Mouse (Mus musculus): ENCODE measurements around the gene 2310022B05Rik. TPM values are rescaled to one million over a fixed set of nuclear protein-coding genes. Genes with fewer than 3 reads are reported as not detected.

2310022B05Rik gene
- polyA plus RNA-seq, 1 experiment from 2014 or later, result 36.6 TPM

DNA sequence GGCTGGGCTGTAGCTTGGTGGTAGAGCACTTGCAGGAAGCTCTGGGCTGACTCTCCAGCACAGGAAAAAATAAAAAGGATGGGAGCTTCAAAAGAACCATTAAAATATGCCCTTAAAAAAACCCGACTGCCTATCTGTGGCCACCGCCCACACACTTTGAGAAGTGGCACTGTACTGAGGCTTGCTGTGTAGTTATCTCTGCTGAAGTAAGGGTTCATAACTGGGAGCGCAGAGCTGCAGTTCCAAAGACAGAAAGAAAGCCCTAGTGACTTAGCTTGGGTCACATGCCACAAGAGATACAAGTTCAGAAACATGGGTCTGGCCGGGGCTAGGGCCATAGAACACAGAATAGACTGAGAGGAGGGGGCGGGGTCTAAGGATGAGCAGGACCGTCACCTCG is 5.2 kb downstream of the 2310022B05Rik start:
- Histone ChIP-seq H3K4me1 (peaks cover 68% of the 10 kb centered on the region), H3K4me2 (no peak overlapping the region), H3K36me3 (peaks cover 10% of the 10 kb centered on the region; the same call in 1 of the 2 replicates), H3K27me3 (no peaks in the 10 kb centered on the region), H3K4me3 (no peak overlapping the region), H3K27ac (peak overlapping the region; percentile 34; the same call in 1 of the 2 replicates), H3K9ac (no peak overlapping the region), H3K9me3 (no peaks in the 10 kb centered on the region)
- no peak for ATAC-seq (ENCODE audit: insufficient number of reproducible peaks, low FRiP score, low TSS enrichment, low read depth)
- 80% methylated on average over 7 of the region's 7 CpGs for WGBS

DNA sequence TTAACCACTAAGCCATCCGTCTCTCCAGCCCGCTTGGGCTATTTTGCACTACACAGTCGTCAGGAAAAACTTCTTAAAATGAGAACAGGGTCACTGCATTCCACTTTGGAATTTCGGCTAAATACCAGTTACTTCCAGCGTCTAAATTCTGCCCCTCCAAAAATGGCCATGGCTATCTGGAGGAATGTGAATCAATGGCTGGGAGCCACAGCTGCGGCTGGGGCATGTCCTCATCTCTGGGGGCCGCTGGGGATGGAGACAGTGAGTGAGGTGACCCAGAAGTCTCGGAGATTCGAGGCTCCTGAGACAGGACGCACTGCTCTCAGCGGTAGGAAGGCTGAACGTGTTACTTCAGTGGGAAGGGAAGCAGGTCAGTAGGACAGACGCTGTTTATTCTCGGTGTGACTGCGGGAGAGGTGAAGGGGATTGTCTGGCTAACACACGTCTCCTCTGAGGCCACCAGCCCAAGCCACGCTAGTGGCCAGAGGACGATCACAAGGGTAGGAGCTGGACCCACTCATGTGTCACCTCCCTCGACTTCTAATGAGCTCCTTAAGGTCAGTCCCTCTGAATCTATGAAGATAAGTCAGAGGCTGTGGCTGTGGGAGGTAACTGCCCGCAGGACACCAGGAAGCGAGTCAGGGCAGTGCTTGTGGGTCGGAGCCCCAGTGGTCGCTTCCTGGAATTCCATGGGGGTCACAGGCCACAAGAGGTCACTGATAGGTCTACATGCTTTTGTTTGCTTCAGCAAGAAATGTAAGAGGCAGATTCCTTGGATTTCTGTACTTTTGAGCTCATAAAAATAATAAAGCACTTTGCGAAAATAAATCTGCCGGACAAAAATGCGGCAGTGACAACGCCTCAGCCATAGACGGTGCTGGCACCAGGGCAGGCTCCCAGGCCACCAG is 9.3 kb downstream of the 2310022B05Rik start:
- Histone ChIP-seq H3K4me1 (peaks cover 54% of the 10 kb centered on the region), H3K36me3 (peaks cover 23% of the 10 kb centered on the region; the same call in 1 of the 2 replicates), H3K4me2 (no peak overlapping the region), H3K9me3 (no peaks in the 10 kb centered on the region), H3K9ac (no peak overlapping the region), H3K4me3 (no peak overlapping the region), H3K27me3 (no peaks in the 10 kb centered on the region), H3K27ac (peak overlapping the region; percentile 76)
- WGBS, result 59% methylated on average over 28 of the region's 28 CpGs
- ATAC-seq (ENCODE audit: insufficient number of reproducible peaks, low FRiP score, low TSS enrichment, low read depth), result no peak

DNA sequence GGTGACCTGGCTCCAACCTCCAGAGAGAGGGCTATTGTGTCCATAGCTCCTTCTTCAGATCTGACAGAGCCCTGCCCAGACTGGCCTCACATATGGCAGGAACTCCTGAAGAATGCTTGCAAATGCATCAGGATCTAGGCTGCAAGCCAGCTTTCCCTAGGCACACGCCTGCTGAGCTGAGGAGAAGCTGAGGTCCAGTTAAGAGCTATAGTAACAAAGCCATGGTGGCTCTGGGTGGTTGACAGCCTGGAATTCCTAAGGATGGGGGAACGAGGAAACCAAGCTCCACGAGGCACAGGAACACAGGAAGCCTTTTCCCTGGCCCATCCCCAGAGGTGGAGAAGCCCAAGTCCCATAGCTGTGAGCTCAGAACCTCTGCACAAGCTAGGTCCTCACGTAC is 10.6 kb downstream of the 2310022B05Rik start:
- 0 out of 2 replicates have a peak, but pooled peaks have one; percentile 32 for ATAC-seq (ENCODE audit: insufficient number of reproducible peaks, low FRiP score, low TSS enrichment, low read depth)
- no peak overlapping the region for H3K9ac ChIP-seq
- peak overlapping the region; percentile 76 for H3K27ac ChIP-seq

DNA sequence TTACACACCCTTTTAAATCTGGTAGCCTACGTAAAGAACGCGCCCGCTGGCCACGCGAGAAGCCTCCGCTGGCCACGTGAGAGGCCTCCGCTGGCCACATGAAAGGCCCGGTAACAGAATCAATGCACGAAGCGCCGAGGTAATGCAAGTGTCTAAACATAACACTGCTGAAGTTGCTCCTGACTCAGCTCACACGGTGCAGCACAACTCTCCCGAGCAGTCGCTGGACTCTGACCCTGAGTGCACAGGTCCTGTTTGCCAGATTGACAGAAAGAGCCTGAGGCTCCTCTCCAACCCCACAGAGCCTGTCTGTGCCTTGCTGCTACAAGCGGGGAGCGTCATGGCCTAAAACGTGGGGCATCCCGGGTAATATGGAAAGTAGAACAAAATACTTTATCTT is 11.4 kb downstream of the 2310022B05Rik start:
- Histone ChIP-seq H3K27me3 (no peaks in the 10 kb centered on the region), H3K4me1 (peaks cover 50% of the 10 kb centered on the region), H3K9me3 (no peaks in the 10 kb centered on the region), H3K9ac (no peak overlapping the region), H3K4me3 (no peak overlapping the region), H3K36me3 (peaks cover 26% of the 10 kb centered on the region), H3K4me2 (no peak overlapping the region), H3K27ac (no peak overlapping the region)
- no peak for ATAC-seq (ENCODE audit: insufficient number of reproducible peaks, low FRiP score, low TSS enrichment, low read depth)
- 86% methylated on average over 20 of the region's 20 CpGs for WGBS

More for the DNA sequence above, 10.6 kb downstream of the 2310022B05Rik start:
- Histone ChIP-seq H3K36me3 (peaks cover 26% of the 10 kb centered on the region), H3K4me1 (peaks cover 50% of the 10 kb centered on the region), H3K27me3 (no peaks in the 10 kb centered on the region), H3K9me3 (no peaks in the 10 kb centered on the region), H3K4me3 (no peak overlapping the region), H3K4me2 (no peak overlapping the region)
- WGBS, result 14% methylated on average over 4 of the region's 4 CpGs

DNA sequence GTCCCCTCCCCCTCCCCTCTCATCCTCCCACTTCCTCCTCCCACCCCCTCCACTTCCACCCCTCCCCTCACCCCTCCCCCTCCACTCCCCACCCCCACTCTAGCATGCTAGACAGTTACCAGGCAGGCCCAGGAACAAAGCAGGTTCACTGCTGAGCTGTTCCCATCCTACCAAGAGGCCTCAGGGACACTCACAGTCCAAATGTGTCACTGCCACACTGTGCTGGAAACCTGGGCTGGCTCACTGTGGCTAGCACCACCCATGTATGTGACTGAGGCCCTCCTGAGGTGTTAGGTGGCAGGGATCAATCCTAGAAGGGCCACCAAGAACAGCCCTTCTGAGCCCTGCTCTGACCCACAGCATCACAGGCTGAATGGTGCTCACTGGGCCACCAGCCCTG is 14.9 kb downstream of the 2310022B05Rik start:
- H3K4me2 ChIP-seq, result no peak overlapping the region
- ATAC-seq (ENCODE audit: insufficient number of reproducible peaks, low FRiP score, low TSS enrichment, low read depth), result no peak
- H3K4me1 ChIP-seq, result peaks cover 46% of the 10 kb centered on the region
- H3K27me3 ChIP-seq, result no peaks in the 10 kb centered on the region
- H3K27ac ChIP-seq, result no peak overlapping the region
- no peak overlapping the region for H3K4me3 ChIP-seq
- H3K9me3 ChIP-seq, result no peaks in the 10 kb centered on the region
- no peak overlapping the region for H3K9ac ChIP-seq
- H3K36me3 ChIP-seq, result peaks cover 19% of the 10 kb centered on the region

DNA sequence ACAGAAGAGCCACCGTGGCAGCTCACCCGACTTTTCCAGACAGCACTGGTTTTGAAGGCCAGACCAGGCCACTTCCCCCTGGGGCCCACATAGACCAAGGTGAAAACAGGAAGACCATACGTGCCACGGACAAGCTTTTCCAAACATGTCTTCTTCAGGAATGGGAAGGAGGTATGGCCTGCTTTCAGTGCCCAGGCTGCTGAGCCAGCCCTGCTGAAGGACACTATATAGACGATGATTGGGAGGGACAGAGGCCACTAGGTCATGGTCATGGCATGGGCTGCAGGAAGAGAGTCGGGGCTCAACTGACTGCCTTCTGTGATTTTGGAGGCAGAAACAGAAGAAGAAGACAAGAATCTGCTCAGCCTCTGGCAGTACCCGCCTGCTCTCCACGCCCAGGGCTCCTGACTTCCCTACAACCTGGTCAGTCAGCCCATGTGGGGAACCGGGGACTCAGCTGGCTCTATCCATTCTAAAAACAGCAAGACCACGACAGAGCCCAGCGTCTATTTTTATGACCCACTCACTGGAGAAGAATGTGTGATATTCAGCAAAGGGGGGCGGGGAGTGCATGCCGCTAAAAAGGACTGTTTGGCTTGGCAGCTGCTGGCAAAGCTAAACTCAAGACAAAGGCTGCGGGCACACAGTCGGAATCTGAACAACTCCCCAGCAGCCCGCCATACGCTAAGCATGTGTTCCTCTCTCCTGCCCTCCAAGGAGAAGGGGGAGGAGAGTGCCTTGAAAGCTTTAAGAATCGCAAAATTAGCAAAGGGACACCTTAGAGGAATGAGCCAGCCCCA is 19.4 kb downstream of the 2310022B05Rik start:
- Histone ChIP-seq H3K27ac (peak overlapping the region; percentile 87), H3K9ac (no peak overlapping the region), H3K4me1 (peaks cover 34% of the 10 kb centered on the region), H3K36me3 (peaks cover 31% of the 10 kb centered on the region), H3K27me3 (no peaks in the 10 kb centered on the region), H3K4me2 (peak overlapping the region; percentile 29), H3K4me3 (no peak overlapping the region), H3K9me3 (no peaks in the 10 kb centered on the region)
- 24% methylated on average over 18 of the region's 18 CpGs for WGBS
- peak; percentile 83 for ATAC-seq (ENCODE audit: insufficient number of reproducible peaks, low FRiP score, low TSS enrichment, low read depth)

DNA sequence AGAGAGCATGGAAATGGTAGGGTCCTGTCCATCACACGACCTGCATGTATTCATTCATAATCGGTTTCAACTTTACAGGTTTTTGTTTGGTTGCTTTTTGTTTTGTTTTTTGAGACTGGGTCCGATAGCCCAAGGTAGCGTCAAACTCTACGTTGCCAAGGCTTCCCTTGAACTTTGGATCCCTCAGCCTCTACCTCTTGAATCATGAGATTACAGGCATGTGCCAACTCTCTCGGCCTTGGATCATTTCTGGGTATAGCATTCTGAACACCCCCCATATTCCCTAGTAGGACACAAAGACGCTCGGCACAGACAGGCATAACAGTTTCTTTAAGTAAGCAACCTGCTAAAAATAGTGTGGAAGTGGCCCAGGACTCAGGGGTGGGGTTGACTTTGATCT is 21.6 kb downstream of the 2310022B05Rik start:
- 96% methylated on average over 8 of the region's 8 CpGs for WGBS

DNA sequence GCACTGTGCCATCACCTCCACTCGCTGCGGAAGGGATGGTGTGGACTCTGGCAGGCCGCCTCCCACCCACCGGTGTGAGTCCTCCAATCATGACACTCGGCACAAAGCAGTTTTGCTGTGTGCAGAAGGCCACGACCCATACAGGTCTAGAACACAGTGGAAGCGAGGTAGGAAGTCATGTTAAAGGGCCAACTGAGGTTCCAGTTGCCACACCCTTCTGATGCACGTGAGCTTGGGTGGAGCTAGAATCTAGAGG is 28.0 kb downstream of the 2310022B05Rik start:
- 87% methylated on average over 8 of the region's 8 CpGs for WGBS
- Histone ChIP-seq H3K9me3 (no peaks in the 10 kb centered on the region), H3K27ac (no peak overlapping the region), H3K4me2 (no peak overlapping the region), H3K4me3 (no peak overlapping the region), H3K27me3 (no peaks in the 10 kb centered on the region), H3K9ac (no peak overlapping the region), H3K4me1 (0 out of 2 replicates have a peak, but pooled peaks cover 5% of the 10 kb centered on the region), H3K36me3 (peaks cover 51% of the 10 kb centered on the region)
- no peak for ATAC-seq (ENCODE audit: insufficient number of reproducible peaks, low FRiP score, low TSS enrichment, low read depth)

More for the DNA sequence above, 21.6 kb downstream of the 2310022B05Rik start:
- H3K27ac ChIP-seq, result no peak overlapping the region
- H3K36me3 ChIP-seq, result peaks cover 48% of the 10 kb centered on the region
- no peak overlapping the region for H3K4me3 ChIP-seq
- H3K9ac ChIP-seq, result no peak overlapping the region
- H3K9me3 ChIP-seq, result no peaks in the 10 kb centered on the region
- peaks cover 30% of the 10 kb centered on the region for H3K4me1 ChIP-seq
- no peak for ATAC-seq (ENCODE audit: insufficient number of reproducible peaks, low FRiP score, low TSS enrichment, low read depth)
- no peak overlapping the region for H3K4me2 ChIP-seq
- H3K27me3 ChIP-seq, result no peaks in the 10 kb centered on the region

DNA sequence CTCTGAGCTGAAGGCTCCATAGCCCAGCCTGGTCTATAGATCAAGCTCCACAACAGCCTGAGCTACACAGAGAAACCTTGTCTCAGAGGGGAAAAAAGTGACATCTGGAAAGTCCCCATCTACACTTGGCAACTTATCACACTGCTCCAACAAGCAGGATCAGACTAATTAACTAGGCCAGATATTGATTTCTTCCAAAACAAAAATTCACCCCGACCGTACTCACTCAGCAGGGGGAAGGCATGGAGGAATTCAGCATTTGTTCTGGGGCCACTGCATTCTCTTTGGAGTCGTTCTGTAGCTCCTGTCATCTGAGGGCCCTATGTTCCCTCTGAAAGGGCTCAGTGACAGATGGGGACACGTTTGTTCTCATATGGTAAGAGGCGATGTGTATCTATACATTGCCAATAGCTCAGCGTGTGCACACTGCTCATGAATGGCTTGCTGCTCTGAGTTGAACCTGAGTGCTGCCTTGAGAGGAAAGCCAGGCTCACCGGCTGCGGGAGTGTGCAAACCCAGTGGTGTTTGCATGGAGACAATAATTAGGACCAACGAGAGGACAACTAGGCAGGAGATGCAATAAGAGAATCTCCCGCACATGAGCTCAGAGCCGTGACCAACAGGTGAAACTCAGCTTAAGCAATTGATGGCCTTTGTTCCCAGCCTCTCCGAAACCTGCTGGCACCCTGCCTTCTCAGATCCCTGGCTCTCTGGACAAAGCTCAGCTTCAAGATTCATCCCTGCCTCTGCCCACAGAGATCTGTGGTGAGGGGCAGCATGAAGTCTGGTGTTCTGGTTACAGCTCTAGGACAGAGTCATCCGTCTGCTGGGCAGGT is 28.5 kb downstream of the 2310022B05Rik start:
- ATAC-seq (ENCODE audit: insufficient number of reproducible peaks, low FRiP score, low TSS enrichment, low read depth), result no peak
- H3K4me2 ChIP-seq, result no peak overlapping the region
- H3K4me3 ChIP-seq, result no peak overlapping the region
- H3K27ac ChIP-seq, result no peak overlapping the region
- no peaks in the 10 kb centered on the region for H3K27me3 ChIP-seq
- no peak overlapping the region for H3K9ac ChIP-seq
- H3K9me3 ChIP-seq, result no peaks in the 10 kb centered on the region
- WGBS, result 83% methylated on average over 13 of the region's 13 CpGs
- peaks cover 46% of the 10 kb centered on the region for H3K36me3 ChIP-seq
- H3K4me1 ChIP-seq, result 0 out of 2 replicates have a peak, but pooled peaks cover 5% of the 10 kb centered on the region

DNA sequence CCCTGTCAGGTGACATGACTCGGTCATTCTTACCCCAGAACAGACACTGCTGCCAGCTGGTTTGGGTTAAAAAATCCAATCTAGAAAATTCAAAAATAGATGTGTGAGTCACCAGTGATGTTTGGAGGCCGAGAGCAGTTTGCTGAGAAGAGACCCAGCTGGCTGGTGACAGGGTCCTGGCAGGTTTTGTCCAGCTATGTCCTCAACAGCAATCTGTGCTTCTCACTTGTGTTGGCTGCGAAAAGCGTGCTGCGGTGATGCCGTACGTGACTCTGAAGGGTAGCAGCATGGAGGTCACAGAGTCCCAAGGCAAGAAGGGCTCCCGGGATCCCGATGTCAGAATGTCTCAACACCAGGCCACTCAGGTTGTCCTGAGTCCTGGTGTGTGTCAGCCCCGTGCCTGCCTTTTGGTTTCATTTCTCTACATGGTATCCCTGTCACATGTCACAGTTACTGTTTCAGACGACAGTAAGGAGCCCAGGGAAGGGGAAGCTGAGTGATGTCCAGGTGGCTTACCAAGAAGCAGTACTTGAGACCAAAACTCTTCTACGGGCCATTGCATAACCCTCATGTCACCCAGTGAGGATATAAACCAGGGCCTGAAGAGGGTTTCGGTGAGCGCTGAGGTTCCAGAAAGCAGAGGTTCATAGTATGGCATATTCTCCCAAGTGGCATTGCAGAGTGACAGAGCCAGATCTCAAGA is 30.0 kb downstream of the 2310022B05Rik start:
- WGBS, result 84% methylated on average over 14 of the region's 14 CpGs
- Histone ChIP-seq H3K4me2 (no peak overlapping the region), H3K27ac (no peak overlapping the region), H3K27me3 (no peaks in the 10 kb centered on the region), H3K36me3 (peaks cover 31% of the 10 kb centered on the region), H3K4me1 (0 out of 2 replicates have a peak, but pooled peaks cover 5% of the 10 kb centered on the region), H3K4me3 (no peak overlapping the region), H3K9ac (no peak overlapping the region), H3K9me3 (no peaks in the 10 kb centered on the region)
- ATAC-seq (ENCODE audit: insufficient number of reproducible peaks, low FRiP score, low TSS enrichment, low read depth), result no peak

DNA sequence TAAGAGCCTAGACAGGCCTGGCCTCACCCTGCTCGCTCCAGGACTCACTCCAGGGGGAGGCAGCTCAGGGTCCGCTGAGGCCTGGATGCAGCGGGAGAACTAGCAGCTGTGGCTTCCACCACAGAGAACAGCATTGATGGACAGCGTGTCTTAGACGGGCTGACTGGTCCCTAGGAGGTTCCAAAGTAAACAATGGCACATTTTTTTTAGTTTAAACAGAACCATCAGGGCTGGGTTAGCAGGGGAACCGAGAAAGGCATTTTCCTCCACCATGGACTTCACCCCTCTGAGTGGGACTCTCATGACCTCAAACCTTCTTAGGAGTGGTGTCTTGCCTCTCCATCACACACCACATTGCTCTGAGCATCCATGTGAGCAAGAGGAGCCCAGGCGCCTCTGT is 31.2 kb downstream of the 2310022B05Rik start:
- WGBS, result 44% methylated on average over 7 of the region's 7 CpGs
- H3K9me3 ChIP-seq, result no peaks in the 10 kb centered on the region
- peaks cover 20% of the 10 kb centered on the region for H3K36me3 ChIP-seq
- ATAC-seq (ENCODE audit: insufficient number of reproducible peaks, low FRiP score, low TSS enrichment, low read depth), result no peak
- H3K27me3 ChIP-seq, result no peaks in the 10 kb centered on the region
- no peak overlapping the region for H3K27ac ChIP-seq
- H3K4me1 ChIP-seq, result 0 out of 2 replicates have a peak, but pooled peaks cover 5% of the 10 kb centered on the region
- H3K4me3 ChIP-seq, result no peak overlapping the region
- no peak overlapping the region for H3K4me2 ChIP-seq
- H3K9ac ChIP-seq, result no peak overlapping the region
